Mouse (Mus musculus): ENCODE data around the gene Cmss1.

DNA sequence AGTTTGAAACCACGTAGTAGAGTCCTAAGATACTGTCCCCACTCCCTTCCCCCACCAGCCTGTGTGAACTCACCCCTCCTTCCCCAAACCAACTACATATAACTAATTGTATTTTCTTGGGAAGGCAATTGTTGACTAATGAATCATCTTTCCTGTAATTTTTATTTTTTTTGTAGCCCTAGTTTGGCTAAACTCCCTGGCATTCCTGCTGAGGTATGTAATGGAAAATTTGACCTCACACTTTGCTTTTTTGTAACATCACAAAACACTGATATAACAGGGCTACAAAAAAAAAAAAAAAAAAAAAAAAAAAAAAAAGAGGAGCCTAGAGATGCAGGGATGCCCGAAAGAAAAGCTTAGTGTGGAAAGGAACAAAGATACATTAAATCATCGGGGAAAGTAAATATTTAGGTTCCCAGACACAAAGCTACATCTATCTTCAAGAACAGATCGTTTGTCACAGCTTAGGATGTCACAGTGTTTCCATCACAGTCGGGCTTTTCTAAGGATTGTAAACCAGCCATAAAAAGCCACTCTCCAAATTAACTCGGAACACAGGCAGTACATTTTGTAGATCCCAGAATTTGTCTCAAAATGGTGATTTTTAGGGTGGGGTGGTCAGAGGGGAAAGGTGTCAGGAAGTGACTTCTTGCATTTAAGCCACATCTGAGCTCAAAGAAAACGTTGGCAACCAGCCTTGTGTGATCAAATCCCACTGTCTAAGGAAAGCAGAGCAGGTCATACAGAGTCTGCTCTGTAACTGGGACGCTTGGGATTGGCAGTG is 185.7 kb downstream of the Cmss1 start:
- TF ChIP-seq CTCF (IDR thresholded peaks at IDR 0.05; ENCODE audit: insufficient read depth, low read depth, low read length) (no peak), POLR2A (IDR thresholded peaks at IDR 0.05; ENCODE audit: insufficient read depth, low read depth, low read length) (no peak)

All from olfactory bulb, adult 2 months (tissue).